Mouse (Mus musculus): Measurements from ENCODE around the gene 4930519G04Rik.
"Not testable (repeated sequence)": the region's sequence is repeated elsewhere in the genome, so short reads cannot be mapped to it uniquely, and the experiment has no call there.

4930519G04Rik gene

DNA sequence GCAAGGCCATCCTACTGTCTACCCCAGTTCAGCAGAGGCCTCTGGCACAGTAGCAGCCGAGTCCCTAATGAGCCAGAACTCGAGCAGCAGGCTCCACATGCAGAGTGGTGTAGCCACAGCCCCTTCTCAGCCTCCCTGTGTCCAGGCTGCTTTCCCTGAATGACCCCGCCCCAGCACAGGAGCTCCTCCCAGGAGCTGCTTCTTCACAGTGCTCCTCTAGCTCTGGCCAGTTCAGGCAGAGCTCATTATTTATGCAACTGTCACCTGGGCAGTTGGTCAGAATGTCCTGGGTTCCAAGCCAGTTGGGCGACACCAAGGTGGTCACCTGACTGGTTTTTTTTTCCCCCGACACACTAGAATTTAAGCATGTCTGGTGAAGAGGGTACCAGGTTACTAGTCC is at the start of gene 4930519G04Rik:
TSS of gene 4930519G04Rik (plus strand) at position 301 of the 400 bp plus-strand sequence.
- DNase-seq (ENCODE audit: low spot score) = not testable (repeated sequence)

- DNase-seq (ENCODE audit: low spot score) = no peak
Measured at GRCm38 (mm10) chr5:114804335-114804734, 49.1 kb upstream of the 4930519G04Rik start.

DNA sequence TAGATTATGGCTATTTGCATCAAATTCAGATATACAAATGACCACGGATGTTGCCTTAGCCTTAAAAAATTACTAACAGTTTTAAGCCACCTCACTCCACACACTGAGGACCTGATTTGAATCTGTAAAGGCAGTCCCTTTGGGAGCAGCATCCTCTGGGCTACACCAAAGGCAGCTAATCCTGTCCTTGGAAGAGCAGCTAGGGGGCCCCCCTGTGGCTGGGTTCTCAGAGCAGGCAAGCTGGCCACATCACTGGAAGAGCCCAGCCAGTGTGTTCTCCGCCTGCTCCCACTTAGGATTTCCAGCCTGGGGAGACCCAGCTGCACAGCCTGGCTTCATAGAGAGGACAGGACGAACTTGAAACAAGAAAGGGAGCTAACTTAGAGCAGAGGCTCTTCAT is 48.5 kb upstream of the 4930519G04Rik start:
- no peak for DNase-seq (ENCODE audit: low spot score)

DNA sequence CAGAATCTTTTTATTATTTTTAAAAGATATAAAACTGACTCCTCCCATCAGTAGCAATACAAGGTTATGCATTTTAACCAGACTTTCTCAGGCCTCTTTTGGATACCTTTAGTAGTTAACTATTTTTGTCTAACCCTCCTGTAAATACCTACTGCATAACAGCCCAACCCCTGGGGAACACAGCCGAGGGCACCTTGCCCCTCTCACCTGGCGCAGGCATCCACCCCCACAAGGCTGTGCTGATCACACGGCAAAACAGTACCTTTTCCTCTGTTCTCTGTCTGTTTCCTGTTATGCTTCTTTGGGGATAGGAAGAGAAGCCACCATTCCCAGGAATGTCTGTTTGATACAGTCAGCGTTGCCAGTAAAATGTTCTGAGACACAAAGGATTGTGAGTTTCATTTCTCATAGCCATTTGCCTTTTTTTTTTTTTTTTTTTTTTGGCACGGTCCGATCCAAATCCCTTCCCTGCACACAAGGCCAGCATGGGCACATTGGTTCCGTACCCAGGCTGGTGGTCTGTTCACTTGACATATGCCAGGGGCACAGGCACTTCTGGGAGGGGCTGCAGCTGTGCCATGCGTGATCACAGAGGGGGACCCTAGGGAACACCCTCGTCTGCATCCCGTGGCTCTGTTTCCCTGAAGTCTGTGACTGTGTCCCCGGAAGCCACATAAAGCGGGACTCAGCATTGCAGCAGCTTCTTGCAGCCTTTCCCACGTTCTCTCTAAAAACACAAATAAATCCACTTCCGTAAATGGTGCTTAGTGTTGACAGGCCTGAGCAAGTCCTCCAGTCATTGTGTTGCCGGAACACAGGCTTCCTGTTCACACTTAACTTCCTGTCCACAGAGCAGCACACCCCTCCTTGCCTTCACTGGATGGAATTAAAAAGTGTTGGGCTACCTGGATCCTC is 47.8 kb upstream of the 4930519G04Rik start:
- DNase-seq (ENCODE audit: low spot score) = no peak

DNA sequence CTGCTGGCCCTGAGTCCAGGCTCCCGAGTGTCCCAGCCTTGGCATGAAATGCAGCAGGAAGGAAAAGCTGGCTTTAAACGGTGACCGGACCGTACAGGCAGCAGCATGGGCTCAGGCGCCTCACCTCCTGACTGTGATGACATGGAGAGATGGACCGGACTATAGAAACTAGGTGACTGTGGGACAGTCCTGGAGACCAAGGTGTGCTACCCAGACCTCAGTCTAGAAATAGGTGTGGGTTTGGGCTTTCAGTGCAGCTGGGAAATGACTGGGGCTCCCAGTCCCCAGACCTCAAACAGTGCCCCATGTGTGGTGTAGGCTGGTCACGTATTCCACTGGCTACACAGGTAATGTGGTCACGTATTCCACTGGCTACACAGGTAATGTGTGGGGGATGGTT is 46.8 kb upstream of the 4930519G04Rik start:
- no peak for DNase-seq (ENCODE audit: low spot score)

DNA sequence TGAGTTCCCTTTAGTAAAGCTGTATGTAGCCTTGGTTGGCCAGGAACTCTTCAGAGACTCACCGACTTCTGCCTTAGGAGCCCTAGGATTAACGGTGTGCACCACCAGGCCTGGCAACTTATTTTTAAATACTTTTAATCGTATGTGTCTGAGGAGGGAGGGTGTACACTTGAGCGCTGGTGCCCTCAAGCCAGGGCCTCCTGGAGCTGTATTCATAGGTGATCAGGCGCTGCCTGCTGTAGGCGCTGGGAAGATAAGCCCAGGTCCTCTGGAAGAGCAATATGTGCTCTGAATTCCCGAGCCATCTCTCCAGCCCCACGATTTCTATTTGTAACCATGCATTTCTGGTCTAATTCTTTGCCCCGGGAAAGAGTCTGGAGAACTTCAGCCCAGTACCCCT is 46.4 kb upstream of the 4930519G04Rik start:
- DNase-seq (ENCODE audit: low spot score) = no peak

DNA sequence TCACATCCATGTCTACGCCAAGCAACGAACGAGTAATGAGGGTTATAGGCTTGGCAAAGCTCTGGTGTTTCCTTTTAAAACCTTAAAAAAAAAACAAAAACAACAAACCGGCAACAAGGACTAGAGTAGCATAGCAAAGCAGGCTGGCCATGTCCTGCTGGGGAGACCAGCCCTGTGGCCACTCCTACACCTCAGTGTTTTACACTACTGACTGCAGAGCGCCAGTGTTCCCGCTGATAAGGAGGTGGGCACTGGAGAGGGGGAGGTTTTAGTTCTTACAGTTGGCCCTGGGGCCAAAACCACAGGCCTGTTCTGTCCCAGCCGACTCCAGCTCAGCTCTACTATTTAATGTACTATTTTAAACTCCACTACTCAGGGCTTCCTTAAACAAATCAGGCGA is 46.0 kb upstream of the 4930519G04Rik start:
- no peak for DNase-seq (ENCODE audit: low spot score)

GRCm38 (mm10) chr5:114807893-114808292 is 45.6 kb upstream of the 4930519G04Rik start:
- DNase-seq (ENCODE audit: low spot score) = no peak

- no peak for DNase-seq (ENCODE audit: low spot score)
Measured at GRCm38 (mm10) chr5:114808385-114808784, 45.1 kb upstream of the 4930519G04Rik start.

DNA sequence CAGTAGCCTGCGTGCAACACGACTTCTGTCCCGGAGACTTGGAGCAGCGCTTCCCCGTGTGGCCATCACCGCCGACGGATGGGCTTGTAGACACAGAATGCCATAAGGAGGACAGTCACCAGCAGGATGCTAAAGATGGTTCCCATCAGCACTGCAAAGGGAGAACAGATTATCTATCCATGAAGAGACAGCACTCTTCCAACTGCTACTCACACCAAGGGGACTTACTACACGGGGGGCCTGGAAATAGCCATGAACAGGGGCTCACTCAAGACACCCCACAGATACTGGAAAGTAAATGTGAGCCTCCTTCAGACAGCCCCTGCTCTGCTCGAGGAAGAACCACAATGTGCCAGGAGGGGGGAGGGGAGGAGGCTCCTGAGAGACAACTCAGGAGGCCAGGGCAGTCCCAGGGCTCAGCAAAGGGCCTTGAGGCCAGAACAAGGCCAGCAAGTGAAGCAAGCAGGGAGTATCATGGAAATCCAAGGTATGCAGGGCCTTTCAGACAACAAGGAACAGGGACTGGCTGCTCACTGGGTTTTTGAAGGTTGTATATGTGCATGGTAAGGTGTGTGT is 44.2 kb upstream of the 4930519G04Rik start:
- no peak for DNase-seq (ENCODE audit: low spot score)

DNA sequence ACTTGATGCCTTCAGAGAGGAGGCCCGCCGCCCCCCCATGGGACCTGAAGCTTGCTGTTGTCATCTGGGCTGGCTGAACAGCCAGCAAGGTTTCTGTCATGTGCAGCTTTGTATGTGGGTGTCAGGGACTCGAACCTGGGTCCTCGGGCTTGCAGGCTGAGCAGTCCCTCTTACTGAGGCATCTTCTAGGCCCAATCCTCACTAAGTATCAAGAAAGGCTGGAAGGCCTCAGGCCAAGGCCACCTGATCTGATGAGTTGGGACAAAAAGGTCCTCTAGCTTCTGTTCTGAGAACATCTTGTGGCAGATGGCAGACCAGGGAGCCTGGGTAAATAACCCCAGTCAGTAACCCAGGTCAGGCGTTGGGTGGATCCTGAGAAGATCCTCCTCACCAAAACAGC is 43.6 kb upstream of the 4930519G04Rik start:
- no peak for DNase-seq (ENCODE audit: low spot score)

DNA sequence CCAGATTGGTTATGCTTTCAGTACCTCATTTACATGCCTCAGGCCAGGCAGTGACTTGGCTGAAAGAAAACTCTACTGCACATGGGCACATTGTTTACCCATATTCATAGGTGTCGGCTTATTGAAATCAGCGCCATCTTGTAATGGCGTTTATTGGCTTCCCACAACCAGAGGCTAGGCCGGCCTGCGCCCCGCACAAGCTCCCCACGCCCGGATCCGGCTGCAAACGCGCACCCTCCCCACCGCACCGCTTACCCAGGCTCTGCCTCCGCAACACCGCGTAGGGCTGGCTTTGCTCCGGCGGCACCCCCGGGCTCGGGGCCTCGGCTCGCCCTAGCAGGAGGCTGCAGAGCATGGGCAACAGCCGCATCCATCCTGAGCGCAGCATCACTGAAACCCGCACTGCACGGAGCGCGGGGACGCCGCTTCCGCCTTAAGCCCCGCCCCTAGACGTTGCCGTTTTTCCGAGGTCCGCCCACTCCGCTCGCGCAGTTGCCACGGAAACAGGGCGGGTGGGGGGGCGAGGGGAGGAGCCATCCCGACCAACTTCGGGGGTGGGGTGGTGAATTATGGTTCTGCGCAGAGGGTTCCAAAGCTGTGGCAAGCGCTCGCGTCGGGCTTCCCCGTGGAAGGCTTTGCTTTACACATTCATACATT is 39.8 kb upstream of the 4930519G04Rik start:
- no peak for DNase-seq (ENCODE audit: low spot score)

DNA sequence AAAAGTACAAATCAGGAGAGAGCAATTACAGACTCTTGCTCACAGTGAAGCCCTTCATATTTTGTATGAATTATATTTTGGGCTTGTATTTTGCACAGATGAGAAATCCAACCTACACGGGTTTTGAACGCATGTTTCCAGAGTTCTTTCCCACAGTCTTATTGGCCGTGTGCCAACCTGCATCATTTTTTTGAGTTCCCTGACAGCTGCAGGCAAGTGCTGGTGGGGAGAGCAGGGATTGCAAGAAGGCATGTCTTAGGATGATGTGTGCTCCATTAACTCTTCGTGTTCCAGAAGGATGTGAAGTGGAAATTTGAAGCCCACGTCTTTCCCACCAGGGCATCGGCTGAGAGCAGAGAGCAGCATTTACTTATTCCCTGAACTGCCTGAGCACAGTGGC is 36.9 kb upstream of the 4930519G04Rik start:
- no peak for DNase-seq (ENCODE audit: low spot score)

GRCm38 (mm10) chr5:114818124-114818523 is 35.3 kb upstream of the 4930519G04Rik start:
- no peak for DNase-seq (ENCODE audit: low spot score)

GRCm38 (mm10) chr5:114822796-114823688 is 30.4 kb upstream of the 4930519G04Rik start, which contains the start of gene 1500011B03Rik:
Gene 1500011B03Rik, minus strand, starts transcription at chr5:114823468.
- no peak for DNase-seq (ENCODE audit: low spot score)

DNA sequence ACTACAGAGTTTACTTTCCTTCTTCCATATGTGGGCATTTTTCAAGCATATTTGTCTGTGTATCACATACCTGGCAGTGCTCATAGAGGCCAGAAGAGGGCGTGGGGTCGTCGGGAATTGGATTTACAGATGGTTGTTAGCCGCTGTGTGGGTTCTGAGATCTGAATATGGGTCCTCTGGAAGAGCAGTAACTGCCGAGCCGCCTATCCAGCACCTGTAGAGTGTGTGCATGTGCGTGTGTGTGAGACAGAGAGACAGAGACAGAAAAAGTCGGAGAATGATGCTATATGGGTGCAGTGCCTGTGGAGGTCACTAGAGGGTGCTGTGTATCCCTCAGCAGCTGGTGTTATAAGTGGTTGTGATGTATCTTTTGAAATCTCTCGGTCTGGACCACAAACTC is 29.3 kb upstream of the 4930519G04Rik start:
- DNase-seq (ENCODE audit: low spot score) = peak; percentile 43

DNA sequence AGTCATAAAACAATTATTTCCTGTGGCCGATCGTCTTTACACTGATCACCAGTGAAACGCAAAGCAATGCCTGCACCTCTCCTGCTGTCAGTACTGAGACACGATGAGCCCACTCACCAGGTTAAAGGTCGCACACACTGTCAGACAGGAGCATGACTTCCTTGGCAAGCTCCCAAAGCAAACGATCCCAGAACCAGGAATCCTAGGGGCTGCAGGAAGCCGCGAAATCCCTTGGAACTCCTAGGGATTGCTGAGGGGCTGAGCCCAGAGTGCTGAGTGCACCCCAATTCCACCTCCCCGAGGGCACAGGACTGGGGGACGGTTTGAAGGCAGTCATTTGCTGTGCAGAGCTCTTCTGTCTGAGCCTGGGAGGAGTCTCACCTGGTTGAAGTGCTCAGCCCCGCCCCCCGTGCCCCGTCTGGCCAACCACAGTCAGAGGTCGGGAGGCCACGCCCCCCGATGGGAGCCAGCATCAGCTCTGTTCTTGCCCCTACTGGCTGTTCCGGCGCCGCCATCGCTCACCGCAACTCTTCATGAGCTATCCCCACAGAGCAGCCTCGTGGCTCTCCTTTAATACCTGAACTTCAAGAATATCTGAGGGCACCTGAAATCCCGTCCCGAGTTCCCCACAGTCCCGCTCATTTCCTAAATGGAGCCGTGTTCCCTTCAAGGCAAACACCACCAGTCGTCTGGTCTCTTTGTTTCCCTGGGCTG is 27.3 kb upstream of the 4930519G04Rik start:
- DNase-seq (ENCODE audit: low spot score) = no peak

DNA sequence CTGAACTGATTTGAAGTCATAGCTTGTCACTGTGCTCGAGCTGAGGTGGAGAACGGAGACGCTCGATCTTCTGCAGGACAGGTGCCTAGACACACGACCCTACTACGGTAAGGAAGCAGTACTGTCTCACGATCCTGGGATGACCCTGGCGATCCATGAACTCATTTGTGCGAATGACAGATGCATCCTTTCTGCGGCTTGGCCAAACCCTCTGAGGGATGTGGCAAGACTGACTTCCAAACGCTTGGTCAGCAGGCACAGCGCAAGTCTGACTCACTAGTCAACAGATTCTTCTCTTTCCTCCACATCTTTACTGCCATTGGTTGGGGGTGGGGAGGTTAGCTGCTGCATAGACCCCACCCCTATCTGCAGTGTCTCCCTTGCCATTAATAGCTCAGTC is 26.0 kb upstream of the 4930519G04Rik start:
- no peak for DNase-seq (ENCODE audit: low spot score)

- DNase-seq (ENCODE audit: low spot score) = no peak
Measured at GRCm38 (mm10) chr5:114829740-114830139, 23.7 kb upstream of the 4930519G04Rik start.

GRCm38 (mm10) chr5:114836886-114837285 is 16.6 kb upstream of the 4930519G04Rik start:
- no peak for DNase-seq (ENCODE audit: low spot score)

DNA sequence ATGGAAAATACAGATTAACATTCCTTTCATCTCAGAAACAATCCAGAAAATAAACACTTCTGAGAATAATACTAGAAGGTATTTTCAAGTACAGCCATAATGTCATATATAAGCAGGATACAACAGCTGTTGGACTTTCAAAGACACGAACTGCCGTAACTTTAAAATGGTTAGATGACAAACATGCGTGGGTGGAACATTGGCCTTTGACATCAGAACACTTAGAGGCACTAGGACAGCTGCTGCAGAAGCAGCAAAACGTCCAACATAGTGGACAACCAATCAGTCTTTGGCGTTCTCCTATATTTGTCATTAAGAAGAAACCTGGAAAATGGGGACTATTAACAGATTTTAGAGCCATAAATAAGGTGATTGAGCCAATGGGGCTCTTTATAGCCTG is 13.0 kb upstream of the 4930519G04Rik start:
- DNase-seq (ENCODE audit: low spot score) = not testable (repeated sequence)
